Mouse (Mus musculus) lung, postnatal 0 days (tissue): ENCODE results near the gene Pcdh15.

ENCODE experiments used
- CTCF ChIP-seq: IDR thresholded peaks from 2 replicates; pipeline ENCODE4 v1.5.1; 2016; ENCODE audit warnings: antibody characterized with exemption, mild to moderate bottlenecking
- EP300 ChIP-seq: IDR thresholded peaks from 2 replicates; pipeline ENCODE4 v1.6.1; 2016; ENCODE audit warnings: antibody characterized with exemption, mild to moderate bottlenecking, control low read depth

DNA sequence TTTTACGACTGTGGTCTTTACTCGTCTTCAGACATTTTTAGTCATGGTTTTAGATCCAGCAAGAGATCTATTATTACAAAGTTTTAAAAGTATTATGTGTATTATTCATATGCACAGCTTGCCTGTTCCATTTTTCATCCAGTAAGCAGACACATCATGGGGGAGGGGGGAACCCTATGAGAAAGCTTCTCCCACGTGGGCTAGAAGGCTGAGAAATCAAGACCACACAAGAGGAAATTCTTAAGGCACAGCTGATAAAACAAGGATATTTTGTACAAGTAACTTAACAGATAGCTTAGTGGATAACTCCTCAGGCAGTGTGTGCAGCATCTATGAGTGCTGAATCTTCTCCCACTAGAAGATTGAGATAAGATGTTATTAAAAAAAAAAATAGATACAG is 1314.9 kb downstream of the Pcdh15 start:
- TF ChIP-seq CTCF (no peak), EP300 (no peak)
